Mouse (Mus musculus) G1E (cell line): Measurements from ENCODE around the gene Eif5.

Experiments used
- CTCF ChIP-seq: IDR thresholded peaks from 2 replicates; pipeline ENCODE4 v1.5.1; 2012; ENCODE audit warnings: low read depth, low read length, inconsistent platforms, mixed read lengths
- GATA1 ChIP-seq: IDR thresholded peaks from 2 replicates; pipeline ENCODE4 v1.6.1; 2012; ENCODE audit warnings: borderline replicate concordance, low read length, inconsistent platforms, mixed read lengths
- GATA2 ChIP-seq: IDR thresholded peaks from 2 replicates; pipeline ENCODE4 v1.6.1; 2012; ENCODE audit warnings: low read depth, low read length, inconsistent platforms, borderline replicate concordance
- POLR2AphosphoS5 ChIP-seq: IDR thresholded peaks from 2 replicates; pipeline ENCODE4 v1.6.1; 2012; ENCODE audit warnings: low read depth, low read length, inconsistent platforms; ENCODE audit not compliant: insufficient replicate concordance
- TAL1 ChIP-seq: conservative IDR thresholded peaks from 2 replicates; pipeline ENCODE4 v1.6.1; 2012; ENCODE audit warnings: low read depth, low read length, inconsistent platforms, mixed read lengths

- TF ChIP-seq CTCF (no peak), GATA1 (no peak), GATA2 (no peak), POLR2AphosphoS5 (no peak), TAL1 (no peak)
Measured at GRCm38 (mm10) chr12:111519821-111520220, 18.0 kb upstream of the Eif5 start.
